Mouse (Mus musculus) cerebellum, adult 2 months (tissue): ENCODE data around the gene Alyref.

Source experiments
- CTCF ChIP-seq: fragments of 200-500 bp; IDR thresholded peaks from 2 replicates; pipeline ENCODE4 v1.5.1; 2011; ENCODE audit warnings: low read depth, mild to moderate bottlenecking, control low read depth, low read length, moderate library complexity, borderline replicate concordance; ENCODE audit not compliant: insufficient read depth
- POLR2A ChIP-seq: fragments of 200-500 bp; IDR thresholded peaks from 2 replicates; pipeline ENCODE4 v1.6.1; 2011; ENCODE audit warnings: low read length, control low read depth, borderline replicate concordance; ENCODE audit not compliant: insufficient read depth

GRCm38 (mm10) chr11:120609250-120609649 lies 11.1 kb upstream of the Alyref start:
- TF ChIP-seq CTCF (no peak), POLR2A (no peak)
